Mouse (Mus musculus): ENCODE data around the gene D930048N14Rik.

- TF ChIP-seq CTCF (IDR thresholded peaks at IDR 0.05; ENCODE audit: low read depth) = no peak
- TF ChIP-seq EP300 (IDR thresholded peaks at IDR 0.05; ENCODE audit: low read depth) = no peak
Measured at GRCm38 (mm10) chr11:51627425-51627824, 23.3 kb upstream of the D930048N14Rik start.

Data from heart, postnatal 0 days (tissue).